Mouse (Mus musculus) lung, adult 2 months (tissue): ENCODE results near the gene Gramd1b. TPM values are rescaled to one million over a fixed set of nuclear protein-coding genes. Genes with fewer than 3 reads are reported as not detected.

Experiments
- DNase-seq: peaks from one replicate; pipeline ENCODE4 v3.0.0; 2022
- H3K4me1 ChIP-seq: fragments of 200-500 bp; 2 replicates; pipeline ENCODE4 v1.6.1; 2011; ENCODE audit warnings: low read length; ENCODE audit not compliant: control insufficient read depth, insufficient read depth
- H3K4me3 ChIP-seq: fragments of 200-500 bp; replicated peaks from 2 replicates; pipeline ENCODE3; 2011; ENCODE audit warnings: low read depth, mild to moderate bottlenecking, control low read depth, low read length; ENCODE audit errors: extremely low read depth
- CTCF ChIP-seq: fragments of 200-500 bp; IDR thresholded peaks from 2 replicates; pipeline ENCODE4 v1.5.1; 2011; ENCODE audit warnings: mild to moderate bottlenecking, low read length, control low read depth; ENCODE audit not compliant: insufficient read depth
- POLR2A ChIP-seq: fragments of 200-500 bp; IDR thresholded peaks from 2 replicates; pipeline ENCODE4 v1.6.1; 2011; ENCODE audit warnings: low read depth, mild to moderate bottlenecking, control low read depth, low read length, borderline replicate concordance; ENCODE audit errors: extremely low read depth
- WGBS: fragments of 180-500 bp; shearing (Covaris S2); methylation state at CpG from one replicate; pipeline ENCODE4 v1.1.7; 2018; 5-methylcytosine and 5-hydroxymethylcytosine counted together
- polyA plus RNA-seq: library from polyadenylated mRNA; depleted of rRNA; stranded (reverse); fragments of >200 nt; gene quantifications from 2 replicates; pipeline ENCODE4 v1.2.3, GENCODE M21; 2012

Gramd1b gene
- polyA plus RNA-seq, 1 experiment, result 19.0 TPM

DNA sequence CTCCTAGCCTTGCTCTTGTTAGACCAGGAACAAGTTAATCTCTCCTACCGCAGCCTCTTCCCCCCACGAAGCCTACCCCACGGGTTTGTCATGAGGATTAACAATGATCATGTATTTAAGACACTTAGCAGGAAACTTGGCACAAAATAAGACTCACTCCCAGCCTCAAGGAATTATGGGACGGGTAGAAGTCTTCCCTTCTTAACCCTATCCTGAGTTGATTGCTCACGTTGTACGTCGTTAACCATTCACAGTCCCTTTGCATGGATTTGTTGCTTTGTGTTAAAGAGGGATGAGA lies 80.8 kb downstream of the Gramd1b start:
- DNase-seq, result no peak
- Histone ChIP-seq H3K4me3 (no peak overlapping the region), H3K4me1 (0 out of 2 replicates have a peak, but pooled peaks cover 4% of the 10 kb centered on the region)
- TF ChIP-seq POLR2A, result no peak
- no peak for TF ChIP-seq CTCF
- WGBS, result 43% methylated on average over 7 of the region's 7 CpGs

DNA sequence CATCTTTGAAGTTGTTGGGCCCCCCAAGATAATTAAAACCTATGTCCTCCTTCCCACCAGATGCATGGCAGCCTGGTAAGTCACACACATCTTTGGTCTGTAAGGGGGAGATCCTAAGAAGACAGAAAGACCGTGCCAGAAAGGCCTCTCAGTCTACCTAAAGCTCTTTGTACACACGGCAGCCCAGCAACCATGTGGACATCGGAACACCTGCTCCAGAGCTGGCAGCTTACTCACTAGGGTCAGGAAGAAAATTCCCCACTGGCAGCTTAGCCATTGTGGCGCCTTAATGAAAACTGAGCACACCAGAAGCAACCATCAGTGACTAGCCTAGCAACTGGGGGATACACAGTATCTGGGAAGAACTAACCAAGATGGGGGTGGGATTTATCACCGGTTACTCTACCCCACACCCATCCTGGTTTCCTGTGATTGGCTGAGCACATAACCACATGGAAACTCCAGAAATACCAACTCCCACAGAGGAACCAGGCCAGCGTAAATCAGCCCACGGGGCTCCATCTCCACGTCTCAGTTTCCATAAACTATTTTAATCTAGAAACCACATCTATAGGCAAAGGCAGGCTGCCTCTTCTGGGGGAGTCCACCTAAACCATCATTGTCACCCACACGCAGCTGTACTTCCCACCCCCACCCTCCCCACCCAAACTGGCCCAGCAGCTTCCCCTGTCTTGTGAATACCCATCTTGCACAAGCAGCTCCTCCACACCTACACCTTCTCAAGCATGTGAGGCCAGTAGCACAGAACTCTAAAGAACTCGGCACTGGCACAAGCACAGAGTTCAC lies 81.4 kb downstream of the Gramd1b start:
- 0 out of 2 replicates have a peak, but pooled peaks cover 4% of the 10 kb centered on the region for H3K4me1 ChIP-seq
- WGBS, result 66% methylated on average over 10 of the region's 10 CpGs
- TF ChIP-seq POLR2A (no peak), CTCF (no peak)

DNA sequence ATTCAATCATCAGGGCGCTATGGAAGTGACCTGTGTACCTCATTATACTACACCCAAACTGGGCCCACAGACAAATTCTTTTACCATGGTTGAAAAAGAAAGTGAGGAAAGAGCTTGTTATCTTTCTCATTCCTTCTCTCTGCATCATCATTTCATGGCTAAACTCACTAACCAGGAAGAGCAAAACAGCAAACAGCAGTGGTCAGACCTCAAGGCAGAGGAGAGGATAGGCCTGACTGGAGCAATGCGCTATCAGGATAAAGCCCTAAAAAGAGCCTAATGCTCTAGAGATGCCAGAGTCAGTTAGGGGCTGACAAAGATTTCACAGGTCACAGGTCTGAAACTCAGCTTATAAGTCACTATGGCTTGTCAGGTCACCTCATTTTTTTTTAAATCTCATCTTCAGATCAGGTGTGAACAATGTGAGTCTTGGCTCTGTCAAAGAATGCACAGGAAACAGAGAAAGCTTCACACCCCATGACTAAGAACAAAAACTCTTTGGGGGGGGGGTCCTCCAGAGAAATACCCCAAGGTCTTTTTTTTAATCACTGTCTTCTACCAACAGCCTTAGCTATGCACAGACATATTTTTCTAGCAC lies 82.4 kb downstream of the Gramd1b start:
- TF ChIP-seq POLR2A, result no peak
- TF ChIP-seq CTCF, result no peak
- 83% methylated on average over 2 of the region's 2 CpGs for WGBS

More for the DNA sequence above, 81.4 kb downstream of the Gramd1b start:
- no peak for DNase-seq
- no peak overlapping the region for H3K4me3 ChIP-seq

DNA sequence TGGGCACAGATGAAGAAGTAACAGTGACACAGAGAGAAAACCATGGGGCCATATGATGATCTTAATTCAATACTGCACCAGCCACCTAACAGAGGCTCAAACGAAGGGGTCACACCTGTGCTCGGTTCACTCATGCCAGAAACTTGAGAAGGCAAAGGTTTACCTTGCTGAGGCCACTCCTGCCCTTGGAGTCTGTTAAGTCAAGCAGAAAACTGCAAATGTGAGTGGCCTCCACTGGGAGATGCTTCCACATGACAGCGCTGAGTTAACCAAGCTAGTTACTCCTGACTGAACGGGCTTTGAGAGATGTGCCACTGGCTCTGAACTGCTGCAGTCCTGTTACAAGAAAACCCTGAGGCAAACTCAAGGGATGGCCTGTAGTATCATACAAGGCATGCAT lies 83.9 kb downstream of the Gramd1b start:
- 84% methylated on average over 4 of the region's 4 CpGs for WGBS
- peaks cover 2% of the 10 kb centered on the region; the same call in 1 of the 2 replicates for H3K4me1 ChIP-seq
- no peak for DNase-seq
- no peak overlapping the region for H3K4me3 ChIP-seq
- TF ChIP-seq POLR2A (no peak), CTCF (no peak)

More for the DNA sequence above, 82.4 kb downstream of the Gramd1b start:
- no peak overlapping the region for H3K4me3 ChIP-seq
- no peak for DNase-seq
- H3K4me1 ChIP-seq, result 0 out of 2 replicates have a peak, but pooled peaks cover 4% of the 10 kb centered on the region

DNA sequence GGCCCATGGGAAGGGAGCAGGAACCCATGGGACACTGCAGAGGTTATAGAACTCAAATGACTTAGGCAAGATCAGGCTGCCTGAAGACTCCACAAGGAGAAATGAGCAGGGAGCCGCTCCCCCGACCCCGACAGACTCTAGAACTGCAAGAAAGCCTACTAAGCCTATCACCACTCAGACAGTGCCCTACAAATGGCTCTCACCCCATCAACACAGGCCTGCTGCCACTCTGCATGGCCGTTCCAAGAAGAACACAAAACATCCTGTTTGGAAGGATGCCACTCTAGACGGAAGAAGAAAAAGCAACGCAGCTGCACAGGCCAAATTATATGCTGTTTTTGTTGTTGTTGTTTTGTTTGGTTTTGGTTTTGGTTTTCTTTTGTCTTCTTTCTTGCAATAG lies 86.2 kb downstream of the Gramd1b start:
- Histone ChIP-seq H3K4me1 (no peaks in the 10 kb centered on the region; the same call in 1 of the 2 replicates), H3K4me3 (no peak overlapping the region)
- no peak for DNase-seq
- WGBS, result 56% methylated on average over 6 of the region's 6 CpGs
- TF ChIP-seq POLR2A, result no peak
- no peak for TF ChIP-seq CTCF

DNA sequence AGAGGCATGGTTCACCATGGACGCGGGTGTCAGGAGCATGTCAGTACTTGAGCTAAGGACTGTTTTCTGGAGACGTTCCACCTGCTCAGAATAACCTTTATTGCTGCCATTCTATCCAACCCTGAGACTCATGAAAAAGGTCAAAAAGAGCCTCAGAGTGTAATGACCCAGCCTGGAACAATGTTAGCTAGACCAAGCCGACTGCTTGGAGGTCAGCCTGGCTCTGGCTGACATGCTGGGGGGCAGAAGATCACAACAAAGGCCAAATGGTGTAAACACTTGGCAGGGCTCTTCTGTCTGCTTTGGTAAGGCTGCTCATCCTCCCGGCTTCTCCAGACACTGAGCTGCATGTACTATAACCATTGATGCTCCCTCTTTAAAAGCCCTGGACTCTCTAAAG lies 88.4 kb downstream of the Gramd1b start:
- no peaks in the 10 kb centered on the region; the same call in 1 of the 2 replicates for H3K4me1 ChIP-seq
- no peak for TF ChIP-seq CTCF
- TF ChIP-seq POLR2A, result no peak
- no peak overlapping the region for H3K4me3 ChIP-seq
- WGBS, result 54% methylated on average over 5 of the region's 5 CpGs
- no peak for DNase-seq

DNA sequence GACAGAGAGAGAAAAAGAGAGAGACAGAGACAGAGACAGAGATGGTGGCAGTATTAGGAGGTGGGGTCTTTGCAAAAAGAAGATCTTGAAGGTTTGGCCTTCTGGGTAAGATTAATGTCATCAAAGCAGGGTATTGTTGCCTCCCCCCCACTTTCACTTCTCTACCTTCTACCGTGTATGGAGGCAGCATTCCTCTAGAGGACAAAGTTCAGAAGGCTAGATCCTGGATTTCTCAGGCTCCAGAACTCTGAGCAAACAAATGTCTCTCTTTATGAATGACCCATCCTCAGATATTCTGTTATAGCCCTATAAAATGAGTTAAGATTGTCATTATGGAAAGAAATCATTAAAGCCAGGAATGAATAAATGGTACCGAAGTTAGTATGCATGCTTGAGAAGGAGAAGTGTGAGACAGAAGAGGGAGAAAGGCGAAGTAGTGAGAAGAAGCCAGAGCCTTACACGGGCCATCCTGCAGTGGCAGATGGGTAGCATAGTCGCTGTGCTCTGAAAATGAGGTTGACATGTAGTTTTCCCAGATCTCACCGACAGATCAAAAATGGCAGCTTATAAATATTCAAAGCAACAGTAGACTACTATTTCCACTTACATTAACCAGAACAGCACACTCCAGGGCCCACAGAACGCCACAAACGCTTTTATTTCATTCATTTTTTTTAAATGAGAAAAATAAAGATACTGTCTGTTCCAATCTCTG lies 91.1 kb downstream of the Gramd1b start:
- Histone ChIP-seq H3K4me3 (no peak overlapping the region), H3K4me1 (no peaks in the 10 kb centered on the region; the same call in 1 of the 2 replicates)
- TF ChIP-seq POLR2A (no peak), CTCF (no peak)
- 83% methylated on average over 8 of the region's 8 CpGs for WGBS
- DNase-seq, result no peak

DNA sequence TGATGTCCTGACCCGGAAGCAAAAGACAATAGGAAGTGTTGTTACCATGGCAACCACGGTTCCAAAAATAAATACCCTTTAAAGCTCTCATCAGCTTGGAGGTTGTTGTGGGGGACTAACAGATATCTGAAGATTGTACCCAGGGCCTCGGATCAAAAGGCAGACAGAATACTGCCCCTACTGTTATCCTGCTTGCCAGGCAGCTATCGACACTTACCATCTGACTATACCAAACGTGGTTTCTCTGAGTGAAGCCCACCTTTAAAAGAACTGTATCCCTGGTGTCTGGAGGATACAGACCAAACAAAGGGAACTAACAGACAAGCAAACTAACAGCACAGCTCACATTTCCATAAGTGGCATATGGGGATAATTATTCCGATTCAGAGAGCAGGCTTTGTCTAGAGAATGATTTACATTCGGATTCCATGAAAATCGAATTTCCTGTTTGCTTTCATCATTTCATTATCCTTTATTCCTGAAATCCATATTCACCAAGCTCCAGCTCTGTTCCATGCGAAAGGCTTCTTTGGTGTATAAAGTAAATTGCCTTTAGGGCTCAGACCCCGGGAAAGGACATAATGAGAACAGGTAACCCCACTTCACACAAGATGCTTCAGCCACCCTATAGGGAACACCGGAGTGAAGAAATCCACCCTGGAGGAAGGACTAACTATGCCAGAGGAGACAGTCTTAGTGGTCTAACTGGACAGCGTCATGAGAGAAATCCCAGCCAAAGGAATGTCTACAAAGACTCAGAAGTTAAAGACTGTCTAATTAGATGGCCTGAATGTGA lies 92.3 kb downstream of the Gramd1b start:
- Histone ChIP-seq H3K4me3 (no peak overlapping the region), H3K4me1 (no peaks in the 10 kb centered on the region; the same call in 1 of the 2 replicates)
- no peak for DNase-seq
- 72% methylated on average over 12 of the region's 12 CpGs for WGBS
- no peak for TF ChIP-seq POLR2A
- TF ChIP-seq CTCF, result no peak

DNA sequence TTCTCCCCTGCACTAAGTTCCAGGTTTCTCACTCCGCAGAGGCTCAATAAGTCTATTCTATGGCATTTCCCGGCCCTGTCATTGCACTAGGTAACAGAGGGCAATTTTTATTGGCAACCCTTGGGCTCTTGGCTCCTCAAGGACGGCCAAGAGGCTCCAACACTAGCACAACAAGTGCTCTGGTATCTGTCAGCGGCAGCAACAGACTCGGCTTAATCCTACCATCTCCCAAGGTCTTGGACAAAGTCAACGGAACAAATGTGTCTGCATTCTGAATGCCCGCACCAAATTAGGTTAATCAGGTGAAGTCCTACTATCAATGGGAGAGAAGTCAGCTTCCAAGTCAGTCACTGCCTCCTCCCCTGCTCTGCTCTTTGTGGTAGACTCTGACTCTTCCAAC lies 93.3 kb downstream of the Gramd1b start:
- 83% methylated on average over 7 of the region's 7 CpGs for WGBS
- TF ChIP-seq CTCF, result no peak
- TF ChIP-seq POLR2A, result no peak
- Histone ChIP-seq H3K4me1 (no peaks in the 10 kb centered on the region; the same call in 1 of the 2 replicates), H3K4me3 (no peak overlapping the region)
- no peak for DNase-seq
